Mouse (Mus musculus): ENCODE measurements around the gene Mapkapk3.

GRCm38 (mm10) chr9:107279378-107280321 lies 10.0 kb downstream of the Mapkapk3 start:
- TF ChIP-seq POLR2A (IDR thresholded peaks at IDR 0.05; ENCODE audit: low read depth, low read length): no peak
- no peak for TF ChIP-seq CTCF (IDR thresholded peaks at IDR 0.05; ENCODE audit: extremely low read depth, insufficient read depth, insufficient read length, insufficient replicate concordance)

Measured in spleen, adult 2 months (tissue).